Mouse (Mus musculus) embryo, embryonic 9.5 days (tissue): ENCODE data around the gene Nkx2-1.

Source experiments
- DNase-seq: peaks from one replicate; pipeline ENCODE4 v3.0.0-alpha.2; 2017; ENCODE audit errors: extremely low spot score

The Nkx2-1 gene

DNA sequence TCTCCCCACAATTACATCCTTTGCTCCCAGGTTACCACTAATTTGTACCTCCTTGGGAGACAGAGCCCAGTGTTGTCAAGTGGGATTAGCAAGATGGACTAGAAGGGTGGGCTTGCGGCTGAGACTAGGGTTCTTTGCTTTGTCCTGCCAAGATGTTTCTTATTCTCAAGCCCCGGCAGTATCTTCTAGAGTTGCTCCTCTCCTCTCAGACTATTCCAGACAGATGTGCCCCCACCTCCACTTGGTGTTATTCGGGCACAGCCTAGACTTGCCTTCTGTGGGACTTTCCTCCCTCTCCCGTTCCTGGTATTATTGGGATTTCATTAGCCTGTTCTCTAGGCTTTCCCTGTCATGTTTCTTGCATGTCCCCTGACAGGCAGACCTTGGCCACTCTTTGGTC lies 14.5 kb downstream of the Nkx2-1 start:
- DNase-seq, result peak; percentile 26

DNA sequence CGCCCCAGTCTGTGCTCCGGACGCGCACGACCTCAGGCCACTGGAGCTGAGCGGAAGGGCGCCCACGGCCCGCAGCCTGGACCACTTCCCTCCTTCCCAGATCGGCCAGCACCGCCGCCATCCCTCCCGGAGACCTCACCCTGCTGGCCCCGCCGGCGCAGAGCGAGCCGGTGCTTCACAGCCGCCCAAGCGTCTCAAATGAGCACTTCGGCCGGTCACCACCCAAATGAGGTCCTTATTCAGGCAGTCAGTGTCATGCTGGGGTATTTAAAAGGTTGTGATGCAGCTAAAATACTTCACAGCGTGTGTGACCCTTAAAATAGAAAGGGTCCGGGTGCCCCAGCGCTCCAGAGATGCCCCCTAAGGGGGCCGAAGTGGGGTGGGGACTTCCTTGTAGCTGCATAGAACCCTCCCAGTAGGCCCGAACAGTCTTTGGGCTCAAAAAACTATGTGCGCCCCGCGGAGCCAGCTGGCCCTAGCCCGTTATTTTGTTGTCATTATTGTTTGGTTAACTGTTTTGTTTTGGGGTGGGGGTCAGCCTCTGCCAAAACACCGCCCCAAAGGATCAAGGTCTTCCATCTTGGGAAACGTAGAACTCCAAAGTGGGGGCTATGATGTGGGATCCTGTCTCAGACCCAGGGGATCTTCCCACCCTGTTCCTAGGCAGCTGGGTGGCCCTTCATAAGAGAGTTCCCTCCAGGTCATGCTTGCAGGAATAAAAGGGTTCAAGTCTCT lies 15.4 kb downstream of the Nkx2-1 start:
- peak; percentile 72 for DNase-seq

DNA sequence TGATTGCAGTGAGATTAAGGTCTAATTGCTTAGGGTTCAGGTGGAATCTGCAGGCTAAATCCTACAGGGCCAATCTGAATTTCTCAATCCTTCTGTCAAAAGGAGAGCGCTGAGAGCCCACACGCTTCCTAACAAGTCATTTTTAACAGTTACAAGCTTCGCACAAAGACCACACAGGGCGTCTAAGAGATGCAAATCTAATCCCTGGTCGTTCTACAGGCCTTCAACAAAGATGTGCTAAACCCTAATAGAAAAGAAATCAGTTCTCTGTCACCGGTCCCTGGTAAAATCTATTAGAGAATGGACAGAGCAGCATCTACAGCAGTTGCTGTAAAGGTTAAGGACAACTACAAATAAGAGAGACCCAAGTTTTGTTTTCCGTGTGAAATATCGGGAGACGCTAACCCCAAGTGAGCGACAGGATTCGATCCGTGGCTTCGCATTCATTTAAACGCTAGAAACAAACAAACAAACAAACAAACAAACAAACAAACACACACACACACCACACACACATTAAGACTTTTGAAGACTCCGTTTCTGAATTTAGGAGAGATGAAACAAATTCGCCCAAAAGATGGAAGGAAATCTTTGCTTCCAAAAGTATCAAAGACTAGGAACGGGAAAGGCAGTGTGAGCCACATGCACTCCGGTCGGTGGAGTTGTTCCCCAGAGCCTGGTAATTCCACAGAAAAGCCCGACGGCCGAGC lies 16.2 kb downstream of the Nkx2-1 start:
- peak; percentile 47 for DNase-seq

DNA sequence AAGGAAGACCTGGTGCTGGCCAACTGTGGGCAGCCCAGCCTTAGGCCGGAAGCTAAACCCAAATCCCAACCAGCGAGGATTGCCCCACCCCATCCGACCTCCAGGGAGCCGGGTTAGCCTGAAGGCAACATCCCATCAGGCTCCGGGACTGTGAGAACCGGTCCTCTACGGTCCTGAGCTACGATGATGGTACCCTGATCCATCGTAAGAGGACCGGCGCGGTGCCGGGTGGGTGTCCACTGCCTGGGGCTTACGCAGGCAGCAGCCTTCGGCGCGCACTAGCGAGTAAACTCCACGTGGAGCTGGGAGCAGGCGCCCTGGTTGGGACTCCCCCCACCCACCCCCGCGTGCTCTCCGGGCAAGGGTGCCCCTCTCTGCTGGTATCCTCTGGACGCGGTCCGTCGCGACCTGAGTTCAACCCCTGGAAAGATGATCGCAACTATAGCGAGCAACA lies 16.9 kb downstream of the Nkx2-1 start:
- DNase-seq, result no peak

DNA sequence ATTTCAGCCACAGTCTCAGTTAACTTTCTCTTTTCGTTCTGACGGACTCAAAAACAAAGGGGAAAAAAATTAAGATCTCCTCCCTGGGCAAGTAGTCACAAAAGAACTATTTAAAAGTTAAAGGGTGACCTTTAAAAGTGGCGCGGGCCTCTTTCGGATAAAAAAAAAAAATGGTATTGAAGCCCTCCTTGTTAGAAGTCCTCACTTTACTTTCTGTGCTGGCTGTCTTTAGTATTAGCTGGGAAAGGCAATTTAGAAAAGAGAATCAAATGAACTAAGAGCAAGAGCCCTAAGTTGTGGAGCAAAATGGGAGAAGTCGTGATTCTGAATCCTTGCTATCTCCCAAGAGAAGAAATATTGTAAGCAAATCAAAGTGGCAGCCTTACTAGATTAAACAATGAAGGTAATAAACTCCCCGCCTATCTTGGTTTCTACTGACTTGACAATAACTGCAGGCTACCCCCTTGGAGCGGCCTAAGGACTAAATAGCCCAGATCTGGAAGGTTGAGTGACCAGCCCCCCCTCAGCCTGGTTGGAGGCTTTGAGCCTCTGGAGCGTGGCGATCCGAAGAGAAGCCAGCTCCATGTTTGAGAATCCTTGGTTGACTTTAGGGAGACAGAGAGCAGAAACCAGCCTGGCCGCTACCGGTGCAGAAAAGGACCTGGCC lies 17.5 kb downstream of the Nkx2-1 start:
- peak; percentile 54 for DNase-seq

DNA sequence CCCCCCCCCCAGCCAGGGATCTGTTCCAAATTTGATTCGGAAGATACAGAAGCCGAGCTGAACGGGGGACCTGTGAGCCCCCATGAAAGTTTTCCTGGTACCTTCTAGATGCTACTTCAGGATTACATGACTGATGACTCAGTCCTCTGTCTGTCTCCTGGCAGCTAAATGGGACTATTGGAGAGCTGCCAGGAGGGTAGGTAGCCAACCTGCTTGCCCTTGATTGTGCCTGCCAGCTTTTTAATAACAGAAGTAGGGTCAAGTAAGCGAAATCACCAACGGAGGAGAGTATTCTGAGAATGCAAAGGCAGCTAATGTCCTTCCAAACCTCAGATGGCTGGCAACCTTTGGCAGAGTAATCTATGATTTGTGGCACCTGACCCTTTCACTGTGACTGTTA lies 18.5 kb downstream of the Nkx2-1 start:
- DNase-seq, result no peak

DNA sequence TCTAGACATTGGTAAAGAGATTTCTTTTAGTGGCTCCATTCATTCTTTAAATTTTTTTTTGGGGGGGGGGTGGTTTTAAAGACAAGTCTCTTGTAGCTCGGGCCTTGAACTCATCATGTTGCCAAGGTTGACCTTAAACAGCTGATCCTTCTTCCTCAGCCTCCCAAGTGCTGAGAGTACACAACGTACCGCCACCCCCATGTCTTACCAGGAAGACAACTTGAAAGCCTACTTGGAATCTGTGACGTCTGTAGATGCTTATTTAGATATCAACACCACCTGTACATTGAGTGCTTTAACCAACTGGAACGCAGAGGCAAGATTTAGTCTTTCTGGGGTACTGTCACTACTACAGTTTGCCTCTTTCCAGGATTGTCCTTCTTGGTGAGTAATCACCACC lies 21.9 kb downstream of the Nkx2-1 start:
- DNase-seq, result no peak

DNA sequence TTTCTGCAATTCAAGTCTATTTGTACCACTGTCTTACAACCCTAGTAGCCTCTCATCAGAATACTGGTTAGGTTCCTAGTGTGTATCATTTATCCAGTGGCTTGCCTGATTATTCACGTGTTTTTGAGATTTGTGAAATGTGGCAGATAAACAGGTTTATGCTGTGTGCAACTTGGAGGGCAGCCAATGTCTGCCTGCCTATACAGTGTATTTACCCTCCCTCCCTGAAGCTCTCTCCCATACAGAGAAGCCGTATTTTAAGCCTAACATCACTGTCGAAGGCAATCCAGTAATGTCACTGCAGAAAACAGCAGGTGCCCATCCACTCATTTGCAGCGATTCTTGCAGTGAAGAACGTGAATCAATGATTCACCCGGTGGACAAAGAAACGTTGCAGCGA lies 28.3 kb downstream of the Nkx2-1 start:
- no peak for DNase-seq

DNA sequence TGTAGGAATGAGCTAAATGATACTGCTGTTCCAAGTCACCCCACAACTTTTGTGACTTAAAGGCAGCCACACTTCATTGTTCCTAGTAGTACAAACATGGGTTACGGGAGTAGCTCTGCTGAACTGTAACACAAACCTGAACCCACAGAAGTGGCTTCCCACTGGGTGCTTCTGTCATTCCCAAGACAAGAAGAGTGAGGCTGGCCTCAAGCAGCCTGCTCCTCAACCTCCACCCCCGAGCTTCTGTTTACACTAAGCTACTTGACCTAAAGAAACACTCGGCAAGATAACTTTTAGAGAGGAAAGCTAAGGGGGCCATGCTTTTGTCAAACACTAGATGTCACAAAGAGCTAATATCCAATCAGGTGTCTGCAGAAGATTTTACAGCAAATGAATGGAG lies 49.7 kb downstream of the Nkx2-1 start:
- DNase-seq, result no peak

DNA sequence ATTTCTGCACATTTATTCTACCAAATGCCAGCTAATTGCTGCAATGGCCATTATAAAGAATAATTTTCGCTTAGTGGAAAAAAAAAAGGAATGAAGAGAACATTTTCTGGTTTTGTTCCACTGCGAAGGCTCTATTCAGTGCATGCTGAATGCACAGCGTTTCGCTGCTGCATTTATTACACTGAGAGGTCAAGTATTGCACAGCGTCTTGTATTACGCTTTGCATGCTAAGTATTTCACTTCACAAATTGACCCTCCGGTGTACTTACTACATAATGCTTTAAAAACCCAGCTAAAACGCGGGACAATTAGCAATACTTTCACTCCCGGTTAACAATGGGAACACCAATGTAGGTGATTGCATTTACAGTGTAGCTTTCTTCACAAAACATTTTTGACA lies 54.1 kb downstream of the Nkx2-1 start:
- no peak for DNase-seq
